Mouse (Mus musculus) lung, postnatal 36 days (tissue): ENCODE data around the gene Rbp3.

Experiments used
- DNase-seq: peaks from one replicate; pipeline ENCODE4 v3.0.0; 2022; ENCODE audit warnings: mixed read lengths

Gene Rbp3

GRCm38 (mm10) chr14:33953761-33954160 lies at the start of gene Rbp3:
TSS of gene Rbp3 (plus strand) at chr14:33954003.
- DNase-seq: no peak

GRCm38 (mm10) chr14:33904851-33905250 lies 49.0 kb upstream of the Rbp3 start:
- DNase-seq: no peak

- DNase-seq: peak; percentile 74
These were observed 40.1 kb upstream of the Rbp3 start for GRCm38 (mm10) chr14:33913727-33914126.

- DNase-seq: no peak
These were observed 39.6 kb upstream of the Rbp3 start for GRCm38 (mm10) chr14:33914206-33914605.

- no peak for DNase-seq
These were observed 32.9 kb upstream of the Rbp3 start for GRCm38 (mm10) chr14:33920727-33921559.

GRCm38 (mm10) chr14:33922771-33923167 lies 31.0 kb upstream of the Rbp3 start:
- no peak for DNase-seq

- peak; percentile 7 for DNase-seq
These were observed 30.4 kb upstream of the Rbp3 start, which contains the start of gene Gdf10 for GRCm38 (mm10) chr14:33923168-33924070. TSS of gene Gdf10 (plus strand) at chr14:33923587.

GRCm38 (mm10) chr14:33931853-33932252 lies 21.9 kb upstream of the Rbp3 start:
- DNase-seq: no peak

GRCm38 (mm10) chr14:33932935-33933703 lies 20.7 kb upstream of the Rbp3 start:
- peak; percentile 73 for DNase-seq

- peak; percentile 58 for DNase-seq
These were observed 20.0 kb upstream of the Rbp3 start for GRCm38 (mm10) chr14:33933778-33934317.

- peak; percentile 46 for DNase-seq
These were observed 14.7 kb upstream of the Rbp3 start for GRCm38 (mm10) chr14:33939117-33939516.

GRCm38 (mm10) chr14:33940739-33941138 lies 13.1 kb upstream of the Rbp3 start, which contains the start of gene Gdf2:
TSS of gene Gdf2 (plus strand) at chr14:33941039.
- no peak for DNase-seq

GRCm38 (mm10) chr14:33942222-33942621 lies 11.6 kb upstream of the Rbp3 start:
- no peak for DNase-seq

GRCm38 (mm10) chr14:33946125-33946524 lies 7.7 kb upstream of the Rbp3 start:
- no peak for DNase-seq

- DNase-seq: no peak
These were observed 1.4 kb upstream of the Rbp3 start for GRCm38 (mm10) chr14:33952233-33952981.

GRCm38 (mm10) chr14:33956055-33956454 lies 2.3 kb downstream of the Rbp3 start:
- no peak for DNase-seq

GRCm38 (mm10) chr14:33958186-33958585 lies 4.4 kb downstream of the Rbp3 start:
- no peak for DNase-seq

GRCm38 (mm10) chr14:33958841-33959240 lies 5.0 kb downstream of the Rbp3 start:
- DNase-seq: no peak

GRCm38 (mm10) chr14:33959341-33959740 lies 5.5 kb downstream of the Rbp3 start:
- DNase-seq: peak; percentile 53

- DNase-seq: no peak
These were observed 11.9 kb downstream of the Rbp3 start for GRCm38 (mm10) chr14:33965675-33966074.

- DNase-seq: no peak
These were observed 18.9 kb downstream of the Rbp3 start for GRCm38 (mm10) chr14:33972679-33973078.

GRCm38 (mm10) chr14:33974752-33975151 lies 20.9 kb downstream of the Rbp3 start:
- no peak for DNase-seq
